Mouse (Mus musculus) kidney, postnatal 25 days (tissue): ENCODE measurements around the gene Neu1.
"Not testable (repeated sequence)": the region's sequence is repeated elsewhere in the genome, so short reads cannot be mapped to it uniquely, and the experiment has no call there.

Experiments
- DNase-seq, 2 experiments: peaks; one replicate each; pipeline ENCODE4 v3.0.0; 2021; ENCODE audit warnings: mixed read lengths in 2 of 2

The Neu1 gene

GRCm38 (mm10) chr17:34948721-34949552, 17.9 kb downstream of the Neu1 start:
- not testable (repeated sequence) for DNase-seq

DNA sequence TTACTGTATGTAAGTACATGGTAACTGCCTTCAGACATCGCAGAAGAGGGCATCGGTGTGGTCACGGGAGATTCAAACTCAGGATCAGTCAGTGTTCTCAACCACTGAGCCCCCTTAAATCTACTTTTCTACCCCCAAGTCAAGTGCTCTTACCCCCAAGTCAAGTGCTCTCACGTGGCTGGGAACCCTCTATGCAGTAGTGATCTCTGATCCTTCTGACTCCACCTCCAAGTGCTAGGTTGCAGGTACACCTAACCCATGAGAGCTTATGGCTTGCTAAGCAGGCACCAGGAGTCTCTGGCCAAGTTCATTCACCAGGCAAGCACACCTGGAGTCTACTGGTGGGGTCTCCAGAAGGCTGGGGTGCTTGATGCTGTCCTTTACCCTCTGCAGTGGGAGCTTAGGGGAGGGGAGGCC, 18.5 kb downstream of the Neu1 start:
- DNase-seq = no peak

DNA sequence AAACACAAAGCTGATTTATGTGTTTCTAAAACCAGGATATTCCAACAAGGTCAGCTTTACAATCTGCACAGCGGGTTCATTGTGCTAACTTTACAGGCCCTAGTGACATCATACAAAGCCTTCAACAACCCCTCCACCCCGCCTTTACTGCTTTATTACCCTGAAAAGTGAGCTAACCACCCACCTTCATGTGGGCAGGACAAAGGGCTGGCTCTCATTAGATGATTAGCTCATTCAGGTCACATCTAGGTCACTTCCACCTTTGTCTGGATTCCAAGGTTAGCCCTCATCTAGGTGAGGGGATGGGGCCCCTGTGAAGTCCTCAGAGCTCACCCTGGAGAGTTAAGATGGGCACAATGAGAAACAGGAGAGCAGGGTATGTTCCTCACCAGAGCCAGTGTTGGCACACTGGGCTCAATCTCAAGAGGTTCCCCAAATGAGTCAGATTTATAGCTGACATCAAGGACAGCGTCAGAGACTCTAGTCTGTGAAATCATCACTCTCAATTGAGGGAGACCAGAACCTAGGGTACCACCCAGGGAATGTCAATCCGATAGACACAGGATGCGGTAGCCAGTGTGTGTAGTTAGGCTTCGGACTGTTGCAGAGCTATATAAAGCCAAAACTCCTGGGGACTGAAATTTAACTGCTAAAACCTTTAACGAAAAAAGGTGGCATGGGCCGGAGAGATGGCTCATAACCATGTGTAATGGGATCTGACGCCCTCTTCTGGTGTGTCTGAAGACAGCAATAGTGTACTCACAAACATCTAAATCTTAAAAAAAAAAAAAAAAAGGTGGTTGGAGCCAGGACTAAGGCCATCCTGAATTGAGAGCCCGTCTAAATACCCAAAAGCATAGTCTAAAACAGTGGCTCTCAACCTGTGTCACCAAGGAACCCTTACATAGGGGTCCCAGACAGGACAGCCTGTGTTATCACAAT, 19.7 kb downstream of the Neu1 start:
- no peak for DNase-seq

GRCm38 (mm10) chr17:34951636-34952377, 20.8 kb downstream of the Neu1 start:
- DNase-seq = no peak

DNA sequence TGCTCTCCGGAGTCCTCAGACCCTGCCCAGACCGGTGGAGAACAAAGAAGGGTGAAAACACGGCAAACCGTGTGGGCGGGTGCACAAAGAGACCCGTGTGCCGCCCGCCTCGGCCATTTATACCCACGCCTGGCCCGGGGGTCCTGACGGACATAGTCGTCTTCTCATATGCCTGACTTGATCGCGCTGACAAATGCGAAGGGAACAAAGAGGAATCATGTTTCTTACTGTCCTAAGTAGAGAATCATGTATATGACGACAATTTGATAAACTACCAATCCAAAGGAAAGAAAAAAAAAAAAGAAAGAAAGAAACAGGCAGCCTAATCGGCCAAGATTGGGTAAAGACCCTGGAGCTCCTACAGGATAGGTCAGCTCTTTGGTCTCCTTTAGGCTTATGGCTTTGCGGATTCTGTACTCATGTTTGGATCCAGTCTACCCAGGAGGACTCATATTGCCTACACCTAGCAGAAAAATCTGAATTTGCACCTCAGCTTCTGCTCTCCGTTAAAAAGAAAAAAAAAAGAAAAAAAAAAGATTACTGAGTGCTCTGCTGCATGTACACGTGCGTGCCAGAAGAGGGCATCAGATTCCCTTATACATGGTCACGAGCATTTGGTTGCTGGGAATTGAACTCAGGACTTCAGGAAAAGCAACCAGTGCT, 21.5 kb downstream of the Neu1 start:
- DNase-seq = peak; percentile 81 to 85

DNA sequence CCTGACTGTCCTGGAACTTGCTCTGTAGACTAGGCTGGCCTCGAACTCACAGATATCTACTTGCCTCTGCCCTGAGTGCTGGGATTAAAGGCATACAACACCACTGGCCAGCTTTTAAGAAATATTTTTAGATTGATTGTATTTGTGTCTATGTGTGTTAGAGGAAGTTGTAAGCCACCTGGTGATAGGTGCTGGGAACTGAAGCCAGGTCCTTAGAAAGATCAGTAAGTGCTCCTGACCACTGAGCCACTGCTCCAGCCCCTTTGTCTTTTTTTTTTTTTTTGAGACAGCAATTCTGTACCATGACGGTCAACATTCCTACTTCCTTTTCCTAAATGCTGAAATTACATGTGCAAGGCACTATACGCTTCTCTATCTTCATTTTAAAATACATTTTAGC, 22.2 kb downstream of the Neu1 start:
- no peak for DNase-seq

- DNase-seq = no peak
Measured at GRCm38 (mm10) chr17:34953904-34954303, 22.9 kb downstream of the Neu1 start.

DNA sequence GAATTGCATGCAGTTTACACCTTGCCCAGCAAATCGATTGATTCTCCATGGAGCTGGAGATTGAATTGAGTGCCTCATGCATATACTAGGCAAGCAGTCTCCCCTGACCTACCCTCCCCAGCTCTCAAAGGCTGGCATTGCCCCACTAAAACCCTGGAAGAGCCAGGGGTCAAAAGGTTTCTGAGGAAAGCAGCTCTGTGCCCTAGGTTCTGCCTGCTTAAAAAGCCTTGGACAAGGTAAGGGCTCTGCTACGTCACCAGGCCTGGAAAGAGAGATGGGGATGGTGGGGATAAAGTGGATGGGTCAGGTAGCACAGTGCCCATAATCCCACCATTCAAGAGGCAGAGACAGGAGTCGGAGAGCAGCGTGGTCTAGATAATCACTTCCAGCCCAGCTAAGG, 23.8 kb downstream of the Neu1 start:
- DNase-seq = peak in 1 of 2 experiments; percentile 17

GRCm38 (mm10) chr17:34955884-34956283, 24.8 kb downstream of the Neu1 start:
- DNase-seq = no peak

GRCm38 (mm10) chr17:34956340-34956739, 25.3 kb downstream of the Neu1 start:
- no peak for DNase-seq

GRCm38 (mm10) chr17:34957291-34957690, 26.2 kb downstream of the Neu1 start:
- DNase-seq = peak in 1 of 2 experiments; percentile 37

GRCm38 (mm10) chr17:34957966-34958365, 26.9 kb downstream of the Neu1 start:
- not testable (repeated sequence) for DNase-seq

DNA sequence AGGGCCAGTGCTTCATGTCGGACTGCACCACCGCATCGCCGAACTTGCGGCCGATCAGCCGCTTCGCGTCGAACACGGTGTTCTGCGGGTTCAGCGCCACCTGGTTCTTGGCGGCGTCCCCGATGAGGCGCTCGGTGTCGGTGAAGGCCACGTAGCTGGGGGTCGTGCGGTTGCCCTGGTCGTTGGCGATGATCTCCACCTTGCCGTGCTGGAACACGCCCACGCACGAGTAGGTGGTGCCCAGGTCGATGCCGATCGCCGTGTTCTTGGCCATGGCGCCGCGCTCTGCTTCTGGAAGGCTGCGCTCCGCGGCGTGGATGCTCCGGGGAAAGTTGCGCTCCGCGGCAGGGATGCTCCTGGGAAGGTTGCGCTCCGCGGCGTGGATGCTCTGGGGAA, 27.7 kb downstream of the Neu1 start:
- DNase-seq = not testable (repeated sequence)

GRCm38 (mm10) chr17:34959130-34959778, 28.2 kb downstream of the Neu1 start, which contains the start of gene Hspa1b:
Hspa1b (minus strand) TSS chr17:34959238.
- peak; percentile 85 to 90 for DNase-seq

GRCm38 (mm10) chr17:34959881-34960515, 28.9 kb downstream of the Neu1 start:
- DNase-seq = peak; percentile 68 to 83

- no peak for DNase-seq
Measured at GRCm38 (mm10) chr17:34960702-34961493, 29.8 kb downstream of the Neu1 start.

DNA sequence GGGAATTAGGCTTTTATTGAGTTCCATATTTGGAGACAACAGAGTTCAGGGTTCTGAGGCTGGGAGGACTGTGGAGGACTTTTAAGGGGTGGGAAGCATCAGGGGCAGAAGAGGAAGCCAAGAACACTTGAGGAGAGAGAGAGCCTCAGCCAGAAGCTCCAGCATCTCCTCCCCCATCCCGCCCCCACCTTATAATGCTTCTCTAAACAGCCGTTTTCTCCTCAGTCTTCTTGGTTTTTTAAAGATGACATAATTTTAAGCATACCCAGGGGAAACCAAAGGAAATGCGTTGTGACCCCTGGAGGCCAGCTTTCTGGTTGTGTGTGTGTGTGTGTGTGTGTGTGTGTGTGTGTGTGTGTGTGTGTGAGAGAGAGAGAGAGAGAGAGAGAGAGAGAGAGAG, 31.1 kb downstream of the Neu1 start:
- peak in 1 of 2 experiments; percentile 54 for DNase-seq

GRCm38 (mm10) chr17:34962841-34963240, 31.8 kb downstream of the Neu1 start:
- DNase-seq = no peak

DNA sequence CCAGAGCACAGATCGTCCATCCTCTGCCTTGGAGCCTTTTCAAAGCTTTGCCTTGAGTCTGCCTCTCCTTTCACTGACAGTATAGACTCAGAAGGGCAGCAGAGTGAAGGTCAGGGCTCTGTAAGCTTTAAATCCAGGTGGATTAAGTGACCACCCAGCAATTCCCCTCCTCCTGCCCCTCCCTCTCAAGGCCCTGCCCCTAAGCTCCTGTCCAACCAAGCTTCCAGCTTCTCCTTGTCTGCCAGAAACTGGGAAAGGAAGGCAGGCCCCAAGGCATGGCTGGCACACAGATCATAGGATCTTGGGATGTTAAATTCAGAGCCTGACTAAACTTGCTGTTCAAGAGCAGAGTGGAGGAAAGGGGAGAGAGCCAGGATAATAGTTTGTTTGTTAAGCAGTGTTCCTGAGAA, 33.6 kb downstream of the Neu1 start:
- DNase-seq = peak; percentile 48 to 82

DNA sequence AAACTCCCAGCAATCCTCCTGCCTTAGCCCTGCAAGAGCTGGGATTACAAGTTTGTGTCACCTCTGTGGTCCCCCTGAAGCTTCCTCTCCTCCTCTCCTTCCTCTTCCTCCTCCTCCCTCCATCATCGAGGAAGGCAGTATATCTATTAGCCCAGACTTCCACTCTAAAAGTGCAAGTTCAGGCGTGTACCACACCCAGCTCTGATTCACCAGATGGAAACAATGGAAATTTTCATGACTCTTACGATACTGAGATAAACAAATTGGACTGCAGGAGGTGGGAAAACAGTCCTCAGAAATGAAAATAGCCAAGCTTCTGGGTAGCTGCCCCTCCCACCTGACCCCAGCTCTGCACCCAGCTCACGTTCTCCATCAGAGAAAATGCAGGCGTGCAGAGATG, 34.6 kb downstream of the Neu1 start:
- DNase-seq = no peak
